In the genomic region with DNA sequence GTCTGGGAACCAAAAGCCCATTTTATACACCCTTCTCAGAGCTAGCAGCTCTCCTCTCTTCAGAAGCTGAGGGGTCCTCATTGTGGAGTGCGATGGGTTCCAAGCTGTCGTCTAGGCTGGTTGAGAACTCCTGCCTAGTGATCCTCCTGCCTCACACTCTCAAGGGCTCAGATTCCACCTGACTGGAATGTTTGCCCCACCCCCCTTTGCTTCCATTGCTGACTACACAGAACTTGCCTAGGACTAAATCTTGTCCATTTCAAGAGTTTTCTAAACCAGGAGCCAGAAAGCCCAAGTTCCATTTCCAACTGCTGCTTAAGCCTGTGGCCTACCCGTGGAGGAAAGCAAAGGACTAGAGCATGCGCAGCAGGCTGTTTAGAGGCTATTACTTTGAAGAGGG, we compare ENCODE assay signal across 12 mouse cellular contexts. TPM values are rescaled to one million over a fixed set of nuclear protein-coding genes. Genes with fewer than 3 reads are reported as not detected.
DNase-seq lines count a peak whose midpoint lies in the region; ATAC-seq and TF ChIP-seq lines count a peak whose summit lies in the region.
"Had no signal": no experiment of that assay in that cellular context is flagged by ENCODE, and none has a peak within 500 bp of the region (broad histone marks: within the 10 kb centered on the region; RNA-seq: fewer than 3 reads in every experiment).

No protein-coding gene starts in this region.

- H3K36me3 ChIP-seq in forebrain, postnatal 0 days (ENCODE audit: insufficient read depth): no peaks in the 10 kb centered on the region
- H3K36me3 ChIP-seq in forebrain, embryonic 11.5 days (ENCODE audit: control insufficient read depth, insufficient read depth, low read length): peaks cover 7% of the 10 kb centered on the region; the same call in 1 of the 2 replicates
- peaks cover 49% of the 10 kb centered on the region for H3K36me3 ChIP-seq in midbrain, embryonic 12.5 days
- no peaks in the 10 kb centered on the region for H3K36me3 ChIP-seq in midbrain, postnatal 0 days (ENCODE audit: insufficient read depth, low read length)
- peaks cover 19% of the 10 kb centered on the region for H3K36me3 ChIP-seq in intestine, embryonic 16.5 days (ENCODE audit: control insufficient read depth, insufficient read depth, low read length)
- peaks cover 6% of the 10 kb centered on the region; the same call in 1 of the 2 replicates for H3K36me3 ChIP-seq in stomach, postnatal 0 days (ENCODE audit: control insufficient read depth, insufficient read depth, low read length)

- no peak overlapping the region for H3K4me2 ChIP-seq in forebrain, postnatal 0 days (ENCODE audit: low read depth)
- no peak overlapping the region for H3K4me2 ChIP-seq in forebrain, embryonic 11.5 days (ENCODE audit: low read depth, low read length, severe bottlenecking)
- no peak overlapping the region for H3K4me2 ChIP-seq in midbrain, embryonic 12.5 days (replicated peaks)
- H3K4me2 ChIP-seq in midbrain, postnatal 0 days (ENCODE audit: low read depth, low read length, poor library complexity, severe bottlenecking): no peak overlapping the region
- no peak overlapping the region for H3K4me2 ChIP-seq in intestine, embryonic 16.5 days (ENCODE audit: low read depth, low read length)
- H3K4me2 ChIP-seq in stomach, postnatal 0 days (replicated peaks; ENCODE audit: low read depth): no peak overlapping the region

- DNase-seq in forebrain, postnatal 0 days: no peak
- no peak for DNase-seq in forebrain, embryonic 11.5 days (ENCODE audit: low spot score)
- DNase-seq in midbrain, postnatal 0 days (ENCODE audit: low spot score): no peak
- DNase-seq in stomach, postnatal 0 days (ENCODE audit: low spot score): no peak
- DNase-seq in right cerebral cortex, postnatal 14 days: no peak
- DNase-seq: B cell, adult 2 months; cerebellum, adult 8-10 months; liver had no signal

- peak overlapping the region; percentile 57; the same call in 1 of the 2 replicates for H3K27ac ChIP-seq in forebrain, postnatal 0 days (ENCODE audit: low read depth, low read length)
- H3K27ac ChIP-seq in forebrain, embryonic 11.5 days (ENCODE audit: low read depth, low read length): no peak overlapping the region
- 0 out of 2 replicates have a peak overlapping the region, but pooled peaks have one; percentile 20 for H3K27ac ChIP-seq in midbrain, embryonic 12.5 days (replicated peaks)
- no peak overlapping the region for H3K27ac ChIP-seq in midbrain, postnatal 0 days (ENCODE audit: low read depth, low read length)
- peak overlapping the region; percentile 64 for H3K27ac ChIP-seq in intestine, embryonic 16.5 days (ENCODE audit: low read length)
- H3K27ac ChIP-seq in stomach, postnatal 0 days (replicated peaks): peak overlapping the region; percentile 80
- H3K27ac ChIP-seq: heart, embryonic 10.5 days had no signal

- H3K9me3 ChIP-seq in forebrain, postnatal 0 days (ENCODE audit: low read length): no peaks in the 10 kb centered on the region
- H3K9me3 ChIP-seq in forebrain, embryonic 11.5 days (ENCODE audit: control insufficient read depth, low read length): no peaks in the 10 kb centered on the region
- H3K9me3 ChIP-seq in midbrain, embryonic 12.5 days: no peaks in the 10 kb centered on the region
- H3K9me3 ChIP-seq in midbrain, postnatal 0 days (ENCODE audit: low read length): no peaks in the 10 kb centered on the region
- H3K9me3 ChIP-seq in intestine, embryonic 16.5 days (ENCODE audit: control insufficient read depth, low read length): no peaks in the 10 kb centered on the region
- H3K9me3 ChIP-seq in stomach, postnatal 0 days (ENCODE audit: control insufficient read depth, low read length): no peaks in the 10 kb centered on the region
- H3K9me3 ChIP-seq: heart, embryonic 10.5 days had no signal

- no peaks in the 10 kb centered on the region; the same call in 1 of the 2 replicates for H3K4me1 ChIP-seq in forebrain, postnatal 0 days (ENCODE audit: insufficient read depth)
- H3K4me1 ChIP-seq in forebrain, embryonic 11.5 days (replicated peaks; ENCODE audit: control insufficient read depth, insufficient read depth, low read length): no peaks in the 10 kb centered on the region
- no peaks in the 10 kb centered on the region for H3K4me1 ChIP-seq in midbrain, embryonic 12.5 days
- 0 out of 2 replicates have a peak, but pooled peaks cover 4% of the 10 kb centered on the region for H3K4me1 ChIP-seq in midbrain, postnatal 0 days (ENCODE audit: insufficient read depth, low read length)
- 0 out of 2 replicates have a peak, but pooled peaks cover 3% of the 10 kb centered on the region for H3K4me1 ChIP-seq in intestine, embryonic 16.5 days (ENCODE audit: control insufficient read depth, insufficient read depth, low read length)
- H3K4me1 ChIP-seq in stomach, postnatal 0 days (replicated peaks; ENCODE audit: control insufficient read depth, insufficient read depth): no peaks in the 10 kb centered on the region
- H3K4me1 ChIP-seq: heart, embryonic 10.5 days had no signal

- no peak for TF ChIP-seq CTCF in forebrain, postnatal 0 days (IDR thresholded peaks at IDR 0.05; ENCODE audit: low read depth)
- no peak for TF ChIP-seq CTCF in midbrain, postnatal 0 days (IDR thresholded peaks at IDR 0.05)
- TF ChIP-seq CTCF in stomach, postnatal 0 days (IDR thresholded peaks at IDR 0.05; ENCODE audit: low read depth): no peak

- TF ChIP-seq EP300 in stomach, postnatal 0 days (optimal IDR thresholded peaks at IDR 0.05): no peak

- no peaks in the 10 kb centered on the region for H3K27me3 ChIP-seq in forebrain, postnatal 0 days (ENCODE audit: insufficient read depth, low read length)
- H3K27me3 ChIP-seq in forebrain, embryonic 11.5 days (ENCODE audit: control insufficient read depth, insufficient read depth, low read length): no peaks in the 10 kb centered on the region
- no peaks in the 10 kb centered on the region for H3K27me3 ChIP-seq in midbrain, embryonic 12.5 days
- no peaks in the 10 kb centered on the region for H3K27me3 ChIP-seq in midbrain, postnatal 0 days (ENCODE audit: insufficient read depth, low read length)
- no peaks in the 10 kb centered on the region for H3K27me3 ChIP-seq in intestine, embryonic 16.5 days (replicated peaks; ENCODE audit: control insufficient read depth, insufficient read depth, low read length)
- H3K27me3 ChIP-seq in stomach, postnatal 0 days (ENCODE audit: control insufficient read depth, insufficient read depth, low read length): no peaks in the 10 kb centered on the region

- no peak overlapping the region for H3K9ac ChIP-seq in forebrain, postnatal 0 days
- H3K9ac ChIP-seq in forebrain, embryonic 11.5 days (ENCODE audit: low read length): no peak overlapping the region; the same call in 1 of the 2 replicates
- H3K9ac ChIP-seq in midbrain, embryonic 12.5 days (replicated peaks): no peak overlapping the region
- no peak overlapping the region for H3K9ac ChIP-seq in midbrain, postnatal 0 days (replicated peaks; ENCODE audit: low read length, poor library complexity, severe bottlenecking)
- peak overlapping the region; percentile 10; the same call in 1 of the 2 replicates for H3K9ac ChIP-seq in intestine, embryonic 16.5 days (ENCODE audit: low read depth, low read length)
- no peak overlapping the region for H3K9ac ChIP-seq in stomach, postnatal 0 days (ENCODE audit: low read length)

- no peak overlapping the region for H3K4me3 ChIP-seq in forebrain, postnatal 0 days (ENCODE audit: low read depth, low read length)
- H3K4me3 ChIP-seq in forebrain, embryonic 11.5 days (ENCODE audit: low read depth, low read length): no peak overlapping the region
- H3K4me3 ChIP-seq in midbrain, embryonic 12.5 days: no peak overlapping the region
- no peak overlapping the region for H3K4me3 ChIP-seq in midbrain, postnatal 0 days (ENCODE audit: low read depth, low read length)
- no peak overlapping the region for H3K4me3 ChIP-seq in intestine, embryonic 16.5 days (ENCODE audit: low read length)
- no peak overlapping the region for H3K4me3 ChIP-seq in stomach, postnatal 0 days (ENCODE audit: low read depth, low read length)
- H3K4me3 ChIP-seq: heart, embryonic 10.5 days had no signal

- no peak for ATAC-seq in forebrain, postnatal 0 days
- ATAC-seq in forebrain, embryonic 11.5 days (replicated peaks; ENCODE audit: low FRiP score): no peak
- no peak for ATAC-seq in midbrain, embryonic 12.5 days (ENCODE audit: low FRiP score, low read depth)
- ATAC-seq in midbrain, postnatal 0 days (ENCODE audit: low FRiP score): no peak
- ATAC-seq in intestine, embryonic 16.5 days: no peak
- no peak for ATAC-seq in stomach, postnatal 0 days (ENCODE audit: low FRiP score, low TSS enrichment)
- ATAC-seq in erythroblast, adult 5-6 weeks (replicated peaks; ENCODE audit: low FRiP score, poor library complexity, severe bottlenecking): no peak

- 82% methylated on average over 4 of the region's 4 CpGs for WGBS in forebrain, postnatal 0 days
- WGBS in forebrain, embryonic 11.5 days: 76% methylated on average over 4 of the region's 4 CpGs
- 82% methylated on average over 4 of the region's 4 CpGs for WGBS in midbrain, embryonic 12.5 days
- 86% methylated on average over 4 of the region's 4 CpGs for WGBS in midbrain, postnatal 0 days
- 80% methylated on average over 4 of the region's 4 CpGs for WGBS in intestine, embryonic 16.5 days
- WGBS in stomach, postnatal 0 days: 81% methylated on average over 4 of the region's 4 CpGs

RNA-seq across cellular contexts. Expression of a gene that starts 17.1 kb away (rescaled TPM):
- 44.1 and 51.3 TPM in 2 replicates for total RNA-seq in forebrain, postnatal 0 days (2014; rRNA removed)
- polyA plus RNA-seq in forebrain, postnatal 0 days (2015; fragmentation: Nextera tagmentation; extraction: Ambion mirVana): 47.7 and 55.3 TPM in 2 replicates
- polyA plus RNA-seq in forebrain, embryonic 11.5 days (2014; fragmentation: Nextera tagmentation; extraction: Ambion mirVana): 446 and 479 TPM in 2 replicates
- polyA plus RNA-seq in midbrain, embryonic 12.5 days (2016; fragmentation: Nextera tagmentation; extraction: Ambion mirVana): 288 and 297 TPM in 2 replicates
- 19.4 and 38.1 TPM in 2 replicates for total RNA-seq in midbrain, postnatal 0 days (2014; rRNA removed)
- polyA plus RNA-seq in midbrain, postnatal 0 days (2015; fragmentation: Nextera tagmentation; extraction: Ambion mirVana): 23.7 and 25.5 TPM in 2 replicates
- 339 and 377 TPM in 2 replicates for polyA plus RNA-seq in intestine, embryonic 16.5 days (2015; fragmentation: Nextera tagmentation; extraction: Ambion mirVana)
- 104 and 147 TPM in 2 replicates for polyA plus RNA-seq in stomach, postnatal 0 days (2015; fragmentation: Nextera tagmentation; extraction: Ambion mirVana)
- total RNA-seq in erythroblast, adult 5-6 weeks (2015; ENCODE audit: low replicate concordance): 21.1 and 35.5 TPM in 2 replicates
- total RNA-seq in erythroblast, adult 5-6 weeks (2017; ENCODE audit: low replicate concordance): 82.0 and 106 TPM in 2 replicates

Comparison
In these comparisons a context has a peak if more than half of its experiments do, and no peak if none do; other contexts are left out.
1. H3K27ac ChIP-seq: peak in forebrain, postnatal 0 days (single experiment), midbrain, embryonic 12.5 days (single experiment), intestine, embryonic 16.5 days (single experiment) and stomach, postnatal 0 days (single experiment); none in forebrain, embryonic 11.5 days (single experiment) and midbrain, postnatal 0 days (single experiment).